Mouse (Mus musculus): Measurements from ENCODE around the gene Cacna1d.

Cacna1d gene

GRCm38 (mm10) chr14:30011886-30012560 lies 479.2 kb downstream of the Cacna1d start:
- no peak for DNase-seq

DNA sequence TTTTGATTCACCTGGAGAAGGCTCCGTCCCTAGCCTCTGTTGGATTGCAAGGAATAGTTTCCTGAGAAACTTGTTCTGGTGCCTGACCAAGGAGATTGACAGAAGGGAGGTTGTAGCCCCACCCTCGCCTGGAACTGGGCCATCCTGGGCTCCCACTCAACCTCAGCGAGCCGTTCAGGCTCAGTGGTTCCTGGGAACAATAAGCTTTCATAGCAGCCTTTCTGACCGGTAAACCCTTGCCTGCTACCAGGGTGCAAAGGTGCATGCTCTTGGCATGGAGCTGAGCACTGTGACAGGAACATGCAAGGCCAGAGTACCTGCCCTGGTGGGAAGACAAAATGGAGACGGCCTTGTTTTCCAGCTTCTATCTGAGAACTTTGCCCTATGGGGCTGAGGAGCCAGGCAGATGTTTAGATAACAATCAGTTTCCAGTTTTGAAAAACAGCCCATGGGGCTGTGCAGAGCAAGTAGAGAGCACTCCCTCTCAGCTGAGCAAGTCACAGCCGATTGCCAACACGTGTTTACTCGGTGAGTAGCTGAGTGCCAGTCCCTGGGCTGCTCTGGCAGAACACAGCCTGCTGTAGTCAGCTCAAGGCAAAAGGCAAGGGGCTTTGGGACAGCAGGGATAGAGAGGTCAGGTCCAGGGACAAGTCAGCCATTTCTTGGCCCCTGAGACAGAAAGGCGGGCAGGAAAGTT lies 481.2 kb downstream of the Cacna1d start:
- DNase-seq, result no peak

DNA sequence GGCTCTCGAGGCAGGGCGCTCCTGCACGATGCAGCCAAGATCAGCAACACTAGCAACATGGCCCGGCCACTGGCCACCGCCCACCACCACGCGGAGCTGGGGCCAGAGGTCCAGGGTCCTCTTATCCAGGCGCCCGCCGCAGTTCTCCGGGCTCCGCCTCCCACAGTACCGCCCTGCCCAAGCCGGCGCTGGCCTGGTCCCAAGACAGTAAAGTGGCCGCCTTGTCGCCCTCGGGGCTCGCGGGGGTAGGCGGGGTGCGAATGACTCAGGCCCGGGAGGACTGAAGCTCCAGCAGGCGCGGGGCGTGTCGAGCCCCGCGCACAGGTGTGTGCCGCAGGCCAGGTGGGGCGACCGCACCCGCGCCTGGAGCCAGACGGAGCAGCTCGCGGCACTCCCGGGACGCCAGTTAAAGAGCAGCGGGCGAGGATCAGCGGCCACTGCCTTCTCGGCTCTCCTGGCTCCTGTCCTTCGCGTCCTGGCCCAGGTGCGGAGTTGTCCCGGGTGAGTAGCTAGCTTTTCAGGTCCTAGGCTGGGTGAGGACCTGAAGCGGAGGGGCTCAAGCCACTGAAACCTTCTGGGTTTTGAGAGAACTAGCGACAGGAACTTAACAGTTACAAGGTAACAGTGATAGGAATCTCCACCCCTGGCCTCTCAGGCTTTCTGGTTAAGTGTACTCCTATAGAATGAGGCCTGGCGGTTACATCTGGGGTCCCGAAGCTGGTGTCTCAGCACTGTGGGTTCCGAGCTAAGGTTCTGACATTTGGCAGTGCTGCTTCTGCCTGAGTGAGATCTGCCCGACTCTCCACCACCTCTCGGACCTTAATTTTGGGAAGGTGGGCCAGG lies 482.3 kb downstream of the Cacna1d start, which contains the start of the genes Il17rb and Chdh:
Gene Il17rb (minus strand): TSS at position 164 of the 843 bp plus-strand sequence.
Gene Chdh (plus strand): TSS at position 291 of the 843 bp plus-strand sequence.
- DNase-seq, result peak; percentile 74

GRCm38 (mm10) chr14:29999475-29999811 lies 491.8 kb downstream of the Cacna1d start:
- no peak for DNase-seq

DNA sequence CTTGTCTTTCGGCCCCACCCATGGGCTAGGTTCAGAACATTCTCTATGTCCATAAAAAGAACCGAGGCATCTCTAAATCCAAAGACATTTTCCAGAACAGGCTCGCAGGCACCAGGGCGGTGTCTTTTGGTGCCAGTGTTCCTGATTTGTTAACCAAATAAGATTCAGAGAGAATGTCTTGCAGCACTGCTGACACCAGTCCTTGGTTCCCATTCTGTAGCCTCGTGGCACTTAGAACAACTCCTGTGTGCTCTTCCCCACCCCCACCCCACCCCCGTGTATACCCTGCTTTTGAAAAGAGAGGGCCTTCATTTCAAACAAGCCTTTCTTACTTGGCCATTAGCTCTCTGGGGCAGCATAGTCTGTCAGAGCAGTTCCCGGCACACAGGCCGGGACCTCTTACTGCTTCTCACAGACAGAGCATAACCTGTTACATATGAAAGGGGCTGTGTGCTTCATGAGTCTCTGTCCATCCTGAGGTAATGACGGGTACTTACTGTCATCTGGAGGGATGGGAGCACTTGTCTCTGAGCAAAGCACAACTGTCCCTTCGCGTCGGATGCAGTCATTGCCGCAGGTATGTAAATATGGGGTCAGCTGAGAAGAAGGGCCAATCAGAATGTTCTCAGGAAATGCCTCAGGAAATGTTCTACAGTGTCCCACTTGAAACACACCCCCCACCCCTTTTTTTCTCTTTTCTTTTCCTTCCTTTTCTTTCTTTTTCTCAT lies 492.3 kb downstream of the Cacna1d start:
- no peak for DNase-seq

DNA sequence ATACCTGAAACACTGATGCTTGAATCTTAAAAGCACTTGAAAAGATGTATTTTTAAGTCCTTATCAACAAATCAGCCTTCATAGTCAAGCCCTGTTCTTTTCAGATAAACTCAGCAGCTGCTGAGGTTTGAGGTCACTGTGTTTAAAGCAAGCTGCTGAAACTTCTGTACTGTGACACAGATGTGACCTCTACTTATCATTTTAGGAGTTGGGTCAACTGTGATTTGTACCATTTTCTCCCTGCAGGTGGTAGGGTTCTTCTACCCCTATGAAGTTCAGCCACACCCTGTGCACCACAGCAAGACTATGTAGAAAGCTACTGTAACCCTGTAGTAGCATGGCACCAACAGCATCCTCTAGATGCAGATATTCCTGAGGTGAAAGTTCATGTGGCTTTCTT lies 493.9 kb downstream of the Cacna1d start:
- DNase-seq, result no peak

DNA sequence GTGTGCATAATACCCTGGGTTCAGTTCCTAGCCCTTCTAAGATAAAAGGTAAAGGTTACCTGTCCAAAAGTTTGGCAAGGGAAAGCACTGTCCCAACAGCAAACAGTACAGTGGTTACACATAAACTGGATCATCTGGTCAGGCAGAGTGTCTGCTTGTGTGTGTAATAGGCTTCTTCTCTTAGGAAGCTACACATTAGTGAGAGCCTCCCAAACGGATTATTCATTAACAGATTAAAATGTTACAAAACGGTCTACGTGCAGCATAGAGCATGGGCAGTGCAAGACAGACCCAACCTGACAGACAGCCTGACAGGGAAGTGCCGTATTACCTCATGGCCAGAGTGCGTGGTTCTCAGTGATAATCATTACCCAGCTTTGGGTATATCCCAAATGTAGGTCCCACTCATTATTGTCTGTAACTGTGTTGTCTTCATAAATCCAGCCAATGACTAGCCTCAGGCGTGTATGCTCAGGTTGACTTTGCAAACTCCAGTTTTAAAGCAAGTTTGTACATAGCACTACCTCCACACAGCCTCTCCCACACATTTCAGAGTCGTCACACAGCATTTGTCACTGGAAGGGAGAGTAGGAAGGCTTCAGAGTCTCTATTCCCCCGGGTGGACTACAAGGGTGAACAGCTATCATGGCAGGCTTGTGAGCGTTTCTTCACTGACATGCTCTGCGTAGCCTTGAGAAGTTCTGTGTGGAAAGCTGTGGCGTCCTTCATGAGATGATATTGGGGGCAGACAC lies 495.1 kb downstream of the Cacna1d start:
- DNase-seq, result no peak

GRCm38 (mm10) chr14:29994976-29995375 lies 496.3 kb downstream of the Cacna1d start:
- DNase-seq, result no peak

Measured in retina, postnatal 1 day (tissue).